Mouse (Mus musculus): ENCODE results near the gene Apex1.
"Not testable (repeated sequence)": the region's sequence is repeated elsewhere in the genome, so short reads cannot be mapped to it uniquely, and the experiment has no call there.

The Apex1 gene

GRCm38 (mm10) chr14:50969558-50970544 is 45.1 kb downstream of the Apex1 start:
- no peak for DNase-seq (ENCODE audit: low spot score)

DNA sequence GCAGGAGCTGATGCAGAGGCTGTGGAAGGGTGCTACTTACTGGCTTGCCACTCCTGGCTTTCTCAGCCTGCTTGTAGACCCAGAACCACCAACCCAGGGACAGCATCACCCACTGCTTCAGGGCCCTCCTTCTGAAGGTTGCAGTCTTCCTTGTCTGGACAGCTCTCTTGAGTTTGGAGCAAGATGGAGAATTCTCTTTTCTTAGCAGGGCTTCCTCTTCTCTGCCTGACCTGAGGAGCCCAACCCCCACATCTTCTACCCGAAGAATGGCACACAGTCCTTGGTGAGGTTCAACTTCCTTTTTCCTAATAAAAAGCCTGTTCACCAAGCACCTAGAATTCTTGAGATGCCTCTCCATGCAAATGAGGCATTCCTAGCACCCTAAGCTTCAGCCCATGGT is 46.1 kb downstream of the Apex1 start:
- no peak for DNase-seq (ENCODE audit: low spot score)

DNA sequence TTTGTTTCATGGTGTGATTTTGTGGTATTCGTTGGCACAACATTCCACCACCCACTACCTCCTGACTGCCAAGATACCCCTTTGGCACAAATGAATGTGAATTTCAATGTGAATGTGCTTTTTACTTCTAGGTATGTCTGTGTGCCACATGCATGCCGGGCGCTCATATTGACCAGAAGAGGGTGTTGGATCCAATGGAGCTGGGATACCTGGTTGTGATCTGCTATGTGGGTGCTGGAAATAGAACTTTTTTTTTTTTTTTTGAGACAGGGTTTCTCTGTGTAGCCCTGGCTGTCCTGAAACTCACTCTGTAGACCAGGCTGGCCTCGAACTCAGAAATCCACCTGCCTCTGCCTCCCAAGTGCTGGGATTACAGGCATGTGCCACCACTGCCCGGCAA is 48.3 kb downstream of the Apex1 start:
- not testable (repeated sequence) for DNase-seq (ENCODE audit: low spot score)

DNA sequence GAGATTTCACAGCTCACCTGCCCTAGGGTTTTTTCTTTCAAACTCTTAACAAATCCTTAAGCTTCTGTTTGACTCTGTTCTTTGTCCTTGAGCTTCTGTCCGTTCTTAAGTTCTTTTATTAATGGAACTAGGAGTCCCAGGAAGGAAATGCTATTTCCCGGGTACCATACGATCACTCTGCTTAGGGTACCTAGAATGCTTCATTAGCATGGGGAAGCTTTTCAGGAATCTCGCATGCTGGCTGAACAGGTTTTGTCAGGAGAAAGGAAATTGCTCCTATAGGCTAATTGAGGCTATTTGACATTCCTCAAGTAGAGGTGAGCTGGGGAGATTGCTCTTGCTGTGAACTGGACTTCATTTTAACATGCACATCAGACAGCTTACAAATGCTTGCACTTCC is 48.9 kb downstream of the Apex1 start:
- DNase-seq (ENCODE audit: low spot score) = no peak

DNA sequence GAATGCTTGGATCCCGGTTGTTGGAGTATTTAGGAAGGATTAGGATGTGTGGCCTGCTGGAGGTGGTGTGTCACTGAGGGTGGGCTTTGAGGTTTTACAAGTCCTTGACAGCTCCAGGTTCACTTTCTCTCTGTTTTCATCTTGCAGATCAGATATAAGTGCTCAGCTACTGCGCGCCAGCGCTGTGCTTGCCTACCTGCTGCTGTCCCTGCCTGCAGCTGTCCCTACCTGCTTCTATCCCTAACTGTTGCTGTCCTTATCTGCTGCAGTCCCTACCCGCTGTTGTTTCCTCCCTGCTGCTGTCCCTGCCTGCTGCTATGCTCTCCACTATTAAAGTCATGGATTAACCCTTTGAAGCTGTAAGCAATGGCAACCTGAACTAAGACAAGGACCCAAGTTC is 50.2 kb downstream of the Apex1 start:
- no peak for DNase-seq (ENCODE audit: low spot score)

DNA sequence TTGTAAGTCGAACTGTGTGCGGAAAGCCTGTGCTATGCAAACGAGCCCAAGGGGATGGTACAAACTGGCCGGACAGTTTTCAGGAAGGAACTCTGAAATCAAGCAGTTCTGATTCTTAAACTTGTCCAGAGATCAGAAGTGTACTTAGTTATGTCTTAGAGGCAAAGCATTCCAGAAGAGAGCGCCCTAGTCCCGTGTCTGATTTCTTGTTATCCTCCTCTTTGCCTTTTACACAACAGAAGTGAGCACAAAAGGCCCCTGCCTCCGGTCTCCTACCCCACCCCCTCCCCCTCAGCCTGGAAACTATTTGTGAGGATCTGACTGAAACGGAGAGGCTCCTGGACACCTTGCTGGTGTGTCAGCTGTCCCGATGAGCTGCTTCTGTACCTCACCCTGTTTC is 51.9 kb downstream of the Apex1 start:
- DNase-seq (ENCODE audit: low spot score) = no peak
